Mouse (Mus musculus) limb, embryonic 14.5 days (tissue): ENCODE data around the gene Ngfr. TPM values are rescaled to one million over a fixed set of nuclear protein-coding genes. Genes with fewer than 3 reads are reported as not detected.
A peak's percentile ranks its signal among the peaks of the same experiment; 100 is the strongest.

Source experiments
- ATAC-seq: fragments of 200-750 bp; cut with Nextera tagmentation; 2 replicates; pipeline ENCODE4 v1.8.0; 2017; ENCODE audit warnings: low read depth, moderate number of reproducible peaks, moderate TSS enrichment; ENCODE audit not compliant: low FRiP score
- DNase-seq: peaks from one replicate; pipeline ENCODE4 v3.0.0-alpha.2; 2015; ENCODE audit warnings: low spot score
- H3K27ac ChIP-seq: fragments of 300-500 bp; sonication (generic); replicated peaks from 2 replicates; pipeline ENCODE4 v1.5.1; 2014; ENCODE audit warnings: low read depth, mild to moderate bottlenecking, low read length, moderate library complexity, mixed read lengths
- H3K27me3 ChIP-seq: fragments of 300-500 bp; sonication (generic); 2 replicates; pipeline ENCODE4 v1.6.1; 2014; ENCODE audit warnings: low read length, mixed read lengths; ENCODE audit not compliant: control insufficient read depth, insufficient read depth
- H3K36me3 ChIP-seq: fragments of 300-500 bp; sonication (generic); 2 replicates; pipeline ENCODE4 v1.6.1; 2014; ENCODE audit warnings: mild to moderate bottlenecking, low read length, moderate library complexity, mixed read lengths; ENCODE audit not compliant: control insufficient read depth, insufficient read depth
- H3K4me1 ChIP-seq: fragments of 300-500 bp; sonication (generic); 2 replicates; pipeline ENCODE4 v1.6.1; 2014; ENCODE audit warnings: antibody characterized with exemption, low read length, mixed read lengths; ENCODE audit not compliant: control insufficient read depth, insufficient read depth
- H3K4me2 ChIP-seq: fragments of 300-500 bp; sonication (generic); replicated peaks from 2 replicates; pipeline ENCODE4 v1.6.1; 2014; ENCODE audit warnings: low read depth, mild to moderate bottlenecking, low read length, moderate library complexity; ENCODE audit not compliant: severe bottlenecking
- H3K4me3 ChIP-seq: fragments of 300-500 bp; sonication (generic); replicated peaks from 2 replicates; pipeline ENCODE4 v1.5.1; 2014; ENCODE audit warnings: low read length
- H3K9ac ChIP-seq: fragments of 300-500 bp; sonication (generic); 2 replicates; pipeline ENCODE4 v1.6.1; 2014; ENCODE audit warnings: mild to moderate bottlenecking, low read depth, low read length, moderate library complexity; ENCODE audit not compliant: severe bottlenecking
- H3K9me3 ChIP-seq: fragments of 300-500 bp; sonication (generic); 2 replicates; pipeline ENCODE4 v1.6.1; 2016; ENCODE audit warnings: low read length; ENCODE audit not compliant: control insufficient read depth
- POLR2A ChIP-seq: fragments of 200-500 bp; IDR thresholded peaks from 2 replicates; pipeline ENCODE4 v1.8.0; 2012; ENCODE audit warnings: inconsistent platforms, mild to moderate bottlenecking, moderate library complexity, borderline replicate concordance; ENCODE audit not compliant: insufficient read depth, insufficient read length; ENCODE audit errors: extremely low read depth
- WGBS: fragments of 180-500 bp; shearing (Covaris S2); extraction: QIAGEN DNeasy Blood & Tissue Kit; methylation state at CpG from one replicate; pipeline ENCODE4 v1.1.7; 2014; 5-methylcytosine and 5-hydroxymethylcytosine counted together
- polyA plus RNA-seq, 2 experiments: library from polyadenylated mRNA; depleted of rRNA in 1 of 2; stranded (reverse) in 1 of 2; unstranded in 1 of 2; fragments of >200 nt; fragmentation: Nextera tagmentation in 1 of 2; extraction: Ambion mirVana in 1 of 2; gene quantifications; 2 replicates each; pipeline versions ENCODE4 v1.2.1 to v1.2.3; 2012 to 2014

Ngfr gene
- polyA plus RNA-seq, 2 experiments, result 32.3 to 52.7 TPM

- 9% methylated on average over 5 of the region's 5 CpGs for WGBS
- no peak for TF ChIP-seq POLR2A
- peaks cover 48% of the 10 kb centered on the region for H3K27me3 ChIP-seq
- no peak overlapping the region for H3K9ac ChIP-seq
- no peak overlapping the region for H3K4me2 ChIP-seq
- H3K9me3 ChIP-seq, result no peaks in the 10 kb centered on the region
- no peaks in the 10 kb centered on the region for H3K36me3 ChIP-seq
- no peak overlapping the region for H3K4me3 ChIP-seq
- no peak for ATAC-seq
- H3K4me1 ChIP-seq, result peaks cover 27% of the 10 kb centered on the region
- no peak overlapping the region for H3K27ac ChIP-seq
- no peak for DNase-seq
Measured at GRCm38 (mm10) chr11:95589195-95589594, 1.7 kb upstream of the Ngfr start.

GRCm38 (mm10) chr11:95586751-95587422, 648 bp downstream of the Ngfr start:
- ATAC-seq, result peak; percentile 9; the same call in 1 of the 2 replicates

GRCm38 (mm10) chr11:95586184-95586583, 1.4 kb downstream of the Ngfr start:
- peak; percentile 91 for DNase-seq
- Histone ChIP-seq H3K9me3 (no peaks in the 10 kb centered on the region), H3K9ac (peak overlapping the region; percentile 45), H3K27ac (no peak overlapping the region), H3K4me1 (peaks cover 53% of the 10 kb centered on the region), H3K4me3 (peak overlapping the region; percentile 47), H3K27me3 (peaks cover 63% of the 10 kb centered on the region), H3K4me2 (peak overlapping the region; percentile 85), H3K36me3 (no peaks in the 10 kb centered on the region)
- 0% methylated on average over 25 of the region's 25 CpGs for WGBS
- no peak for TF ChIP-seq POLR2A
- peak; percentile 32; the same call in 1 of the 2 replicates for ATAC-seq

More at GRCm38 (mm10) chr11:95586751-95587422, 648 bp downstream of the Ngfr start:
- peak overlapping the region; percentile 47 for H3K4me3 ChIP-seq
- H3K4me1 ChIP-seq, result peaks cover 46% of the 10 kb centered on the region
- under 1% methylated on average over 27 of the region's 27 CpGs for WGBS
- no peaks in the 10 kb centered on the region for H3K9me3 ChIP-seq
- TF ChIP-seq POLR2A, result no peak
- H3K36me3 ChIP-seq, result no peaks in the 10 kb centered on the region
- peaks cover 63% of the 10 kb centered on the region for H3K27me3 ChIP-seq
- peak overlapping the region; percentile 85 for H3K4me2 ChIP-seq
- no peak for DNase-seq
- H3K9ac ChIP-seq, result peak overlapping the region; percentile 45
- H3K27ac ChIP-seq, result no peak overlapping the region

GRCm38 (mm10) chr11:95585684-95586083, 1.9 kb downstream of the Ngfr start:
- peak overlapping the region; percentile 47 for H3K4me3 ChIP-seq
- ATAC-seq (no peak), DNase-seq (no peak)
- H3K4me1 ChIP-seq, result peaks cover 58% of the 10 kb centered on the region
- H3K27me3 ChIP-seq, result peaks cover 66% of the 10 kb centered on the region
- H3K4me2 ChIP-seq, result peak overlapping the region; percentile 85
- 0 out of 2 replicates have a peak overlapping the region, but pooled peaks have one; percentile 14 for H3K9ac ChIP-seq
- no peak for TF ChIP-seq POLR2A
- no peaks in the 10 kb centered on the region for H3K9me3 ChIP-seq
- no peak overlapping the region for H3K27ac ChIP-seq
- no peaks in the 10 kb centered on the region for H3K36me3 ChIP-seq
- 2% methylated on average over 15 of the region's 15 CpGs for WGBS

GRCm38 (mm10) chr11:95585281-95585680, 2.3 kb downstream of the Ngfr start:
- DNase-seq, result no peak

More at GRCm38 (mm10) chr11:95585281-95585680, 2.3 kb downstream of the Ngfr start:
- peaks cover 62% of the 10 kb centered on the region for H3K4me1 ChIP-seq
- no peaks in the 10 kb centered on the region for H3K36me3 ChIP-seq
- no peak overlapping the region for H3K27ac ChIP-seq
- H3K9ac ChIP-seq, result 0 out of 2 replicates have a peak overlapping the region, but pooled peaks have one; percentile 14
- no peak for ATAC-seq
- TF ChIP-seq POLR2A, result no peak
- peaks cover 69% of the 10 kb centered on the region for H3K27me3 ChIP-seq
- peak overlapping the region; percentile 85 for H3K4me2 ChIP-seq
- no peaks in the 10 kb centered on the region for H3K9me3 ChIP-seq
- under 1% methylated on average over 24 of the region's 24 CpGs for WGBS
- peak overlapping the region; percentile 47 for H3K4me3 ChIP-seq
